Mouse (Mus musculus): ENCODE results near the gene Hipk2. TPM values are rescaled to one million over a fixed set of nuclear protein-coding genes. Genes with fewer than 3 reads are reported as not detected.

The Hipk2 gene
- polyA plus RNA-seq, 1 experiment from 2014 or later = 21.8 TPM

- DNase-seq (ENCODE audit: low spot score) = no peak
- H3K27ac ChIP-seq = no peak overlapping the region
- H3K4me3 ChIP-seq = no peak overlapping the region
- no peaks in the 10 kb centered on the region for H3K27me3 ChIP-seq (ENCODE audit: low read depth, poor library complexity, severe bottlenecking)
- WGBS = 95% methylated on average over 6 of the region's 6 CpGs
- peaks cover 39% of the 10 kb centered on the region for H3K4me1 ChIP-seq
- no peaks in the 10 kb centered on the region for H3K36me3 ChIP-seq
- H3K9me3 ChIP-seq (replicated peaks) = no peaks in the 10 kb centered on the region
Measured at GRCm38 (mm10) chr6:38850715-38851259, 25.2 kb downstream of the Hipk2 start.

GRCm38 (mm10) chr6:38847958-38848910, 27.7 kb downstream of the Hipk2 start:
- H3K4me3 ChIP-seq = no peak overlapping the region
- DNase-seq (ENCODE audit: low spot score) = no peak
- WGBS = 57% methylated on average over 3 of the region's 3 CpGs
- H3K9me3 ChIP-seq (replicated peaks) = no peaks in the 10 kb centered on the region
- H3K27ac ChIP-seq = no peak overlapping the region
- no peaks in the 10 kb centered on the region for H3K27me3 ChIP-seq (ENCODE audit: low read depth, poor library complexity, severe bottlenecking)
- H3K4me1 ChIP-seq = peaks cover 39% of the 10 kb centered on the region
- H3K36me3 ChIP-seq = no peaks in the 10 kb centered on the region

- no peaks in the 10 kb centered on the region for H3K9me3 ChIP-seq (replicated peaks)
- no peak overlapping the region for H3K27ac ChIP-seq
- H3K27me3 ChIP-seq (ENCODE audit: low read depth, poor library complexity, severe bottlenecking) = no peaks in the 10 kb centered on the region
- H3K4me3 ChIP-seq = no peak overlapping the region
- H3K4me1 ChIP-seq = peaks cover 39% of the 10 kb centered on the region
- H3K36me3 ChIP-seq = no peaks in the 10 kb centered on the region
- 84% methylated on average over 1 of the region's 1 CpGs for WGBS
- no peak for DNase-seq (ENCODE audit: low spot score)
Measured at GRCm38 (mm10) chr6:38847447-38847846, 28.5 kb downstream of the Hipk2 start.

GRCm38 (mm10) chr6:38846330-38847195, 29.4 kb downstream of the Hipk2 start:
- H3K4me3 ChIP-seq = no peak overlapping the region
- no peaks in the 10 kb centered on the region for H3K27me3 ChIP-seq (ENCODE audit: low read depth, poor library complexity, severe bottlenecking)
- no peaks in the 10 kb centered on the region for H3K9me3 ChIP-seq (replicated peaks)
- 95% methylated on average over 6 of the region's 6 CpGs for WGBS
- DNase-seq (ENCODE audit: low spot score) = no peak
- no peak overlapping the region for H3K27ac ChIP-seq
- H3K36me3 ChIP-seq = no peaks in the 10 kb centered on the region
- H3K4me1 ChIP-seq = peaks cover 39% of the 10 kb centered on the region

- peaks cover 39% of the 10 kb centered on the region for H3K4me1 ChIP-seq
Measured at GRCm38 (mm10) chr6:38845876-38846275, 30.1 kb downstream of the Hipk2 start.

GRCm38 (mm10) chr6:38845117-38845516, 30.8 kb downstream of the Hipk2 start:
- no peaks in the 10 kb centered on the region for H3K9me3 ChIP-seq (replicated peaks)
- H3K36me3 ChIP-seq = no peaks in the 10 kb centered on the region
- DNase-seq (ENCODE audit: low spot score) = no peak
- no peak overlapping the region for H3K27ac ChIP-seq
- no peak overlapping the region for H3K4me3 ChIP-seq
- 74% methylated on average over 1 of the region's 1 CpGs for WGBS
- no peaks in the 10 kb centered on the region for H3K27me3 ChIP-seq (ENCODE audit: low read depth, poor library complexity, severe bottlenecking)
- H3K4me1 ChIP-seq = peaks cover 39% of the 10 kb centered on the region

More at GRCm38 (mm10) chr6:38845876-38846275, 30.1 kb downstream of the Hipk2 start:
- no peaks in the 10 kb centered on the region for H3K36me3 ChIP-seq
- H3K27ac ChIP-seq = no peak overlapping the region
- DNase-seq (ENCODE audit: low spot score) = no peak
- 79% methylated on average over 5 of the region's 5 CpGs for WGBS
- no peak overlapping the region for H3K4me3 ChIP-seq
- no peaks in the 10 kb centered on the region for H3K9me3 ChIP-seq (replicated peaks)
- H3K27me3 ChIP-seq (ENCODE audit: low read depth, poor library complexity, severe bottlenecking) = no peaks in the 10 kb centered on the region

- 92% methylated on average over 3 of the region's 3 CpGs for WGBS
- Histone ChIP-seq H3K4me1 (peaks cover 8% of the 10 kb centered on the region; the same call in 1 of the 2 replicates), H3K27ac (no peak overlapping the region), H3K36me3 (peaks cover 16% of the 10 kb centered on the region), H3K9me3 (replicated peaks) (no peaks in the 10 kb centered on the region), H3K4me3 (no peak overlapping the region), H3K27me3 (ENCODE audit: low read depth, poor library complexity, severe bottlenecking) (no peaks in the 10 kb centered on the region)
- DNase-seq (ENCODE audit: low spot score) = no peak
Measured at GRCm38 (mm10) chr6:38841551-38841950, 34.4 kb downstream of the Hipk2 start.

GRCm38 (mm10) chr6:38840780-38841179, 35.2 kb downstream of the Hipk2 start:
- 0 out of 2 replicates have a peak, but pooled peaks cover under 1% of the 10 kb centered on the region for H3K4me1 ChIP-seq
- H3K27ac ChIP-seq = no peak overlapping the region
- H3K36me3 ChIP-seq = peaks cover 16% of the 10 kb centered on the region
- no peaks in the 10 kb centered on the region for H3K9me3 ChIP-seq (replicated peaks)
- DNase-seq (ENCODE audit: low spot score) = no peak
- WGBS = 79% methylated on average over 1 of the region's 1 CpGs
- H3K27me3 ChIP-seq (ENCODE audit: low read depth, poor library complexity, severe bottlenecking) = no peaks in the 10 kb centered on the region
- H3K4me3 ChIP-seq = no peak overlapping the region

GRCm38 (mm10) chr6:38840380-38840779, 35.6 kb downstream of the Hipk2 start:
- no peaks in the 10 kb centered on the region for H3K9me3 ChIP-seq (replicated peaks)
- WGBS = 83% methylated on average over 2 of the region's 2 CpGs
- H3K4me1 ChIP-seq = no peaks in the 10 kb centered on the region
- DNase-seq (ENCODE audit: low spot score) = no peak
- H3K36me3 ChIP-seq = peaks cover 16% of the 10 kb centered on the region
- H3K27me3 ChIP-seq (ENCODE audit: low read depth, poor library complexity, severe bottlenecking) = no peaks in the 10 kb centered on the region
- no peak overlapping the region for H3K4me3 ChIP-seq
- H3K27ac ChIP-seq = no peak overlapping the region

GRCm38 (mm10) chr6:38839891-38840290, 36.1 kb downstream of the Hipk2 start:
- Histone ChIP-seq H3K4me3 (no peak overlapping the region), H3K27ac (no peak overlapping the region), H3K9me3 (replicated peaks) (no peaks in the 10 kb centered on the region), H3K4me1 (no peaks in the 10 kb centered on the region), H3K36me3 (peaks cover 16% of the 10 kb centered on the region), H3K27me3 (ENCODE audit: low read depth, poor library complexity, severe bottlenecking) (no peaks in the 10 kb centered on the region)
- 86% methylated on average over 4 of the region's 4 CpGs for WGBS
- DNase-seq (ENCODE audit: low spot score) = no peak

GRCm38 (mm10) chr6:38838061-38838460, 37.9 kb downstream of the Hipk2 start:
- H3K27ac ChIP-seq = no peak overlapping the region
- H3K4me3 ChIP-seq = no peak overlapping the region
- DNase-seq (ENCODE audit: low spot score) = no peak
- H3K27me3 ChIP-seq (ENCODE audit: low read depth, poor library complexity, severe bottlenecking) = no peaks in the 10 kb centered on the region
- H3K4me1 ChIP-seq = peaks cover 11% of the 10 kb centered on the region
- H3K36me3 ChIP-seq = peaks cover 16% of the 10 kb centered on the region
- 91% methylated on average over 4 of the region's 4 CpGs for WGBS
- no peaks in the 10 kb centered on the region for H3K9me3 ChIP-seq (replicated peaks)

GRCm38 (mm10) chr6:38835217-38835616, 40.7 kb downstream of the Hipk2 start:
- 78% methylated on average over 1 of the region's 1 CpGs for WGBS
- H3K4me3 ChIP-seq = no peak overlapping the region
- H3K27me3 ChIP-seq (ENCODE audit: low read depth, poor library complexity, severe bottlenecking) = no peaks in the 10 kb centered on the region
- DNase-seq (ENCODE audit: low spot score) = no peak
- peaks cover 21% of the 10 kb centered on the region for H3K4me1 ChIP-seq
- no peaks in the 10 kb centered on the region for H3K9me3 ChIP-seq (replicated peaks)
- no peak overlapping the region for H3K27ac ChIP-seq
- peaks cover 20% of the 10 kb centered on the region for H3K36me3 ChIP-seq
